Mouse (Mus musculus) lung, adult 2 months (tissue): Measurements from ENCODE around the gene Map3k7cl.

ENCODE experiments used
- CTCF ChIP-seq: fragments of 200-500 bp; IDR thresholded peaks from 2 replicates; pipeline ENCODE4 v1.5.1; 2011; ENCODE audit warnings: mild to moderate bottlenecking, low read length, control low read depth; ENCODE audit not compliant: insufficient read depth
- POLR2A ChIP-seq: fragments of 200-500 bp; IDR thresholded peaks from 2 replicates; pipeline ENCODE4 v1.6.1; 2011; ENCODE audit warnings: low read depth, mild to moderate bottlenecking, control low read depth, low read length, borderline replicate concordance; ENCODE audit errors: extremely low read depth

GRCm38 (mm10) chr16:87552907-87553691, at the start of gene Map3k7cl:
- TF ChIP-seq CTCF (no peak), POLR2A (no peak)
